Mouse (Mus musculus) heart, embryonic 10.5 days (tissue): ENCODE data around the gene Zbtb18. TPM values are rescaled to one million over a fixed set of nuclear protein-coding genes. Genes with fewer than 3 reads are reported as not detected.
A peak's percentile ranks its signal among the peaks of the same experiment; 100 is the strongest.
"Not testable (repeated sequence)": the region's sequence is repeated elsewhere in the genome, so short reads cannot be mapped to it uniquely, and the experiment has no call there.

Experiments used
- DNase-seq: peaks from one replicate; pipeline ENCODE4 v3.0.0-alpha.2; 2017; ENCODE audit warnings: low spot score
- H3K27ac ChIP-seq: fragments of 300-500 bp; sonication (generic); 2 replicates; pipeline ENCODE4 v1.5.1; 2016; ENCODE audit warnings: mild to moderate bottlenecking
- H3K27me3 ChIP-seq: fragments of 300-500 bp; sonication (generic); 2 replicates; pipeline ENCODE4 v1.6.1; 2016; ENCODE audit warnings: mild to moderate bottlenecking; ENCODE audit not compliant: poor library complexity, insufficient read depth, severe bottlenecking
- H3K36me3 ChIP-seq: fragments of 300-500 bp; sonication (generic); 2 replicates; pipeline ENCODE4 v1.6.1; 2016; ENCODE audit warnings: mild to moderate bottlenecking, moderate library complexity
- H3K4me1 ChIP-seq: fragments of 300-500 bp; sonication (generic); 2 replicates; pipeline ENCODE4 v1.6.1; 2016; ENCODE audit warnings: mild to moderate bottlenecking
- H3K4me3 ChIP-seq: fragments of 300-500 bp; sonication (generic); 2 replicates; pipeline ENCODE4 v1.5.1; 2016; ENCODE audit warnings: mild to moderate bottlenecking, moderate library complexity
- H3K9me3 ChIP-seq: fragments of 300-500 bp; sonication (generic); 2 replicates; pipeline ENCODE4 v1.6.1; 2016; ENCODE audit warnings: mild to moderate bottlenecking, moderate library complexity
- WGBS: fragments of 180-500 bp; shearing (Covaris S2); methylation state at CpG from one replicate; pipeline ENCODE4 v1.1.7; 2016; 5-methylcytosine and 5-hydroxymethylcytosine counted together
- polyA plus RNA-seq: library from polyadenylated mRNA; unstranded; fragments of >200 nt; fragmentation: Nextera tagmentation; extraction: Ambion mirVana; gene quantifications from 2 replicates; pipeline ENCODE4 v1.2.1, GENCODE M21; 2016

Zbtb18 gene
- polyA plus RNA-seq, 1 experiment from 2014 or later: 1.6 TPM

DNA sequence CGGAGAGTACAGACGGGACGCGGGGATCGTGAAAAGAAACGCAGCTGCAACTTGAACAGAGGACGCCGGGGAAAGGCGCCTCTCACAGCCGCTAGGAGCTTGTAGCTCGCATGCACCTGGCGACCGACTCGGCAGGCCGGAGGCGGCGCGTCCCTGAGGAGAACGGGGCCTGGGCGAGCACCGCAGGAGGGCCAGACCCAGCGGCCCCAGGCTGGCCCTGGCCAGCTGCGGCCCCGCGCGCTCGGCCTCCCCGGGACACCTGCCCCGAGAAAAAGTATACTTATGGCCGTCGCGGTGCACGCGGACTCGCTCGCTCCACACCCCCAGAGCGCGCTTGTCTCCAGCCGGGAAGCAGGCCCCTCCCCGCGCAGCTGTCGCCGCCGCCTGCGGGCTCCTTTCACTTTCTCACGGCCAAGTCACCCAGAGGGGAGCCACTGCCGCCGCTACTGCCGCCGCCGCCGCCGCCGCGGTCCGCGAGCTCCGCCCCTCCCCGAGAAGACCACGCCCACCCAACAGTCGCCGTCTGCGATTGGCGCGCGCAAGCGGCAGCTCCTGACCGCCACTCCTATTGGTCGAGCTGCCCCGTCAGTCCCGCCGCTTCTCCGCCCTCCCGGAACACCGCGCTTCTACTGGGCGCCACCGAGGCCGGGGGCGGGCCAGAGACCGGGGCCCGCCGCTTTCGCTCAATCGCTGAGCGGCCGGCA, 507 bp upstream of the Zbtb18 start:
- H3K36me3 ChIP-seq: no peaks in the 10 kb centered on the region
- H3K27ac ChIP-seq: peak overlapping the region; percentile 95
- H3K9me3 ChIP-seq: no peaks in the 10 kb centered on the region
- peak; percentile 99 for DNase-seq
- H3K27me3 ChIP-seq: no peaks in the 10 kb centered on the region
- WGBS: under 1% methylated on average over 78 of the region's 87 CpGs
- peak overlapping the region; percentile 84 for H3K4me3 ChIP-seq
- peaks cover 27% of the 10 kb centered on the region for H3K4me1 ChIP-seq

DNA sequence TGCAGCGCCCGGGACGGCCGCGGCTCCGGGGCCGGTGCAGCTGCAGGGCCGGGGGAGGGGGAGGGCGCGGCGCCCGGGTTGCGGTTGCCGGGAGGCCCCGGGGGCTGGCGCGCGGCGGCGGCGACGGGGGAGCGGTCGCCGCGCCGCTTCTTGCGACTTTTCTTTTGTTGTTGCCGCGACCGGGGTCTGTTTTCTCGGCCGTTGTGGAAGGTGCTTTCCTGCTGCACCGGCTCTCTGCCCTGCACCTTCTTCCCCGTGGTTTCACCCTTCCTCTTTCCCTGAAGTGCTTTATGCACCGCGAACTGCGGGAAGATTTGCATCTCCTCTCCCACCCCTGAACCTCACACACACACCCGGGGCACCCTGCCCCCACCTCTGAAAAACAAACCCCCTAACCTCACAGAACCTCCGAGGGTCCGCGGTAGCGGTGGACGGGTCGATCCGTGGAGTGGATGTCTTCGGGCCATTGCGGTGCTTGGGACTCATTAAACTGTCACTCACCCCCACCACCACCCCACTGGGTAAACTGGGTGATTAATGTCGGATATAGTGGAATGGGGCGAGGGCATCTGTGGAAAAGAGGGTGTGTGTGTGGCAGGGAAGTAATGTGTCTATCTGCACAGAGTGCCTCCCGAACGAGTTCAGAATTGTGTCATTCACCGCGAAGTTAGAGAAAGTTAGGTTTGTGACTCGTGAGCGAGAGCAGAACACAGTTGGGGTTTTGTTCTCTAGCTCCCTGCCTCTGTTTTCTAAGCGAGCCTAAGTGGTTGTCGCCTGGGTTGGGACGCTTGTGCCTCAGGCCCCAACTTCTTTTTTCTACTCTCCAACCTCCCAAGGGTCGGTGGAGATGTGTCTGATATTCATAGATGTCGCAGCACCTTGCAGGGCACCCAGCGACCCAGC, 921 bp downstream of the Zbtb18 start:
- peak overlapping the region; percentile 84 for H3K4me3 ChIP-seq
- DNase-seq: no peak
- H3K9me3 ChIP-seq: no peaks in the 10 kb centered on the region
- under 1% methylated on average over 54 of the region's 62 CpGs for WGBS
- H3K4me1 ChIP-seq: peaks cover 38% of the 10 kb centered on the region
- no peaks in the 10 kb centered on the region for H3K27me3 ChIP-seq
- H3K27ac ChIP-seq: peak overlapping the region; percentile 95
- H3K36me3 ChIP-seq: peaks cover 12% of the 10 kb centered on the region

DNA sequence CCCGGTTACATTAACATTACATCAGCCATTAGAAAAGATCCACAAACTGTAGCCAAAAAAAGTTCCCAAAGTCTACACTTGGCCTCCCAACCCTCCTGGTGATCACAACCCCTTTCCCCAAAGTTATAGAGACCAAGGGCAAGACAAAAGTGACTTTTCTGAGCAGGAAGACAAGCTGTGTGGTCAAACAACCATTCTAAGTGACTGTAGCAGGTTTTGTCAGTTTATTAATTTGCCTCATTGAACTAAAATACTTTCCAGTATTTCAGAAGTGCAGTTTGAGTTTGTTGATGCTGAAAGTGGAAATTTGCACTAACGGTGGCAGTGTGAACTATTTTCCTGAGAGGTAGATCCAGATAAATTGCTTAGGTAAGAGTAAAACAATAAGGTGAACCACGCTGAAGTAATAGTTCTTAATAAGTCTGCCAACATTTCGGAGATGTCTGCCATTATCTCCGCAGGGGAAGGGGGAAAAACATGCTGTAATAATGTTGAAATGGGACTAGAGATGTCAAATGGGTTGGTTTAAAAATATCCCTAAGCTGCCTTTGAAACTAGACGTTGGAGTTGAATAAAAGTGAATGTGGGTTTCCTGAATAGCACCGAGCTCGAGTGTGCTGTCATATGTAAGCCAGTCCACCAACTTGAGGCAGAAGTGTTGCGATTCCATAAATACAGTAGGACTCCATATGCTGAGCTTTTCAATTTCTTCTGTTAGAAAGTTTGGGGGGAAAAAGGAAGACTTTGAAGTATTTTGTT, 1.8 kb downstream of the Zbtb18 start:
- Histone ChIP-seq H3K9me3 (no peaks in the 10 kb centered on the region), H3K4me3 (peak overlapping the region; percentile 84), H3K27me3 (no peaks in the 10 kb centered on the region), H3K4me1 (peaks cover 40% of the 10 kb centered on the region), H3K36me3 (peaks cover 18% of the 10 kb centered on the region), H3K27ac (peak overlapping the region; percentile 95)
- no peak for DNase-seq
- WGBS: 41% methylated on average over 9 of the region's 9 CpGs

DNA sequence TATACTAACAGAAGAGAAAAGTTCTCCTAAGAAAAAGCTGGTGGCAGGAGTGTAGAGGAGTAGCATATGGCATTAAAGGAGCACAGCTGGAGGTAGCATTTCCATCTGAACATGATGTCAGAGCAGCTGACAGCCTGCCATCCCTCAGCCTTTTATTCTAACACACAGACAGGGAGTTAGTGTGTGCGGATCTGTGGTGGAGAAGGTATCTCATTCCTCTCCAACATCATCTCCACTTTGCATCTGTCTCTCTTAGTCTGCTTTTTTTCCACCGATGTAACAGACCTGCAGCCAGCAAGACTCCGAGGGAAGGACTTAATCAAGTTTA, 2.3 kb downstream of the Zbtb18 start:
- Histone ChIP-seq H3K27ac (no peak overlapping the region), H3K36me3 (peaks cover 20% of the 10 kb centered on the region), H3K4me3 (no peak overlapping the region), H3K4me1 (peaks cover 40% of the 10 kb centered on the region), H3K9me3 (no peaks in the 10 kb centered on the region), H3K27me3 (no peaks in the 10 kb centered on the region)
- no peak for DNase-seq
- 22% methylated on average over 3 of the region's 3 CpGs for WGBS

DNA sequence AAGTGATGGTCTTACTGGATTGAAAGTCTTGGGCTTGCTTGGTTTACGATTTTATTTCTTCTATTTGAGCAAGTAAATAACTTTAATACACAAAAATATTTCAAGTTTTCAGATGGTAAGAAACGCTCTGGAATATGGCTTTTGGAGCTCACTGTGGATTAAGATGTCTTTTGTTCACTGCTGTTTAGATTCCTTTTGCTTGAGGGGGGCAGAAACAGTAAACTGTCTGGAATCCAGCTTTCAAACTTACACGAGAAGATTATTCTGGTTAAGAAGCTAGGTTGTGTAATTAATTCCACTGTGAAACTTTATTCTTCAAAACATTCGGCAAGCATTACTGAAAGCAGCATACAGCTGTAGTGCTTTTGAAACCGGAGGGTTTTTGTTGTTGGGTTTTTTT, 2.8 kb downstream of the Zbtb18 start:
- Histone ChIP-seq H3K27ac (no peak overlapping the region), H3K9me3 (no peaks in the 10 kb centered on the region), H3K36me3 (peaks cover 20% of the 10 kb centered on the region), H3K27me3 (no peaks in the 10 kb centered on the region), H3K4me3 (no peak overlapping the region), H3K4me1 (peaks cover 40% of the 10 kb centered on the region)
- 64% methylated on average over 5 of the region's 5 CpGs for WGBS
- no peak for DNase-seq

DNA sequence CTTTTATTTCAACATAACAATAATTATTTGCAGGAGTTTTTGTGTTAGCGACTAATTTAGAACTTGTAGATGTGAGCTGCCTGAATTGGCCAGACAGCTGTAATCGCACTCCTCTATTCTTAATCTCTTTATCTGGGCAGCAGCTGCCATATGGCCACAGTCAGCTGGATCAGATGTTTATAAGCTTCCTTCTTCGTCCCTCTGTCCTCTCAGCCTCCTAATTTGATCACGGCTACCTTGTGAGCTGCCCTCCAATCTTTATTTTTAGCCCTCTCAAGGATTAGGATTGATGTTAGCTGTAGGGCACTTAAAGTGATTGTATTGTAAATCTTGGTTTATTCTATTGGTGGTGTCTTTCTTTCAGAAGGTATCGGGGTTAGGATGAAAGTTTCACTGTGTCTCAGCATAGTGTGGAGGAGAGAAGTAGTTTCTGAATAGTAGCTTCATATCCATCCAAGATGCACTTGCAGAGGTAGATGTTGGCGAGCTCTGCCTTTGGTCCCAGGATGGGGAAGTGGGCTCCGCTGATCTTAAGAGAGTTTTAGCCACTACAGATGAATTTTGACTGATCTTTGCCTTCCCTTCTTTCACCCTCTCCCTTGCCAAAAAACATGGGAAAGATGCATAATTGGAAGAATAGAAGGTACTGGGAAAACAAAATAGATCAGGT, 3.4 kb downstream of the Zbtb18 start:
- H3K4me1 ChIP-seq: peaks cover 40% of the 10 kb centered on the region
- H3K27ac ChIP-seq: no peak overlapping the region
- no peak overlapping the region for H3K4me3 ChIP-seq
- peaks cover 20% of the 10 kb centered on the region for H3K36me3 ChIP-seq
- H3K27me3 ChIP-seq: no peaks in the 10 kb centered on the region
- WGBS: 41% methylated on average over 7 of the region's 7 CpGs
- H3K9me3 ChIP-seq: no peaks in the 10 kb centered on the region
- no peak for DNase-seq

DNA sequence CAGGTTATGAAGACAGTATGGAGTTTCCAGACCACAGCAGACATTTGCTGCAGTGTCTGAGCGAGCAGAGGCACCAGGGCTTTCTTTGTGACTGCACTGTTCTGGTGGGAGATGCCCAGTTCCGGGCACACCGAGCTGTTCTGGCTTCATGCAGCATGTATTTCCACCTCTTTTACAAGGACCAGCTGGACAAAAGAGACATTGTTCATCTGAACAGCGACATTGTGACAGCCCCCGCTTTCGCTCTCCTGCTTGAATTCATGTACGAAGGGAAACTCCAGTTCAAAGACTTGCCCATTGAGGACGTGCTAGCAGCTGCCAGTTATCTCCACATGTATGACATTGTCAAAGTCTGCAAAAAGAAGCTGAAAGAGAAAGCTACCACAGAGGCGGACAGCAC, 4.9 kb downstream of the Zbtb18 start:
- no peaks in the 10 kb centered on the region for H3K9me3 ChIP-seq
- H3K27me3 ChIP-seq: no peaks in the 10 kb centered on the region
- H3K27ac ChIP-seq: no peak overlapping the region
- no peak for DNase-seq
- H3K36me3 ChIP-seq: peaks cover 20% of the 10 kb centered on the region
- no peak overlapping the region for H3K4me3 ChIP-seq
- H3K4me1 ChIP-seq: peaks cover 40% of the 10 kb centered on the region
- WGBS: 63% methylated on average over 9 of the region's 9 CpGs

DNA sequence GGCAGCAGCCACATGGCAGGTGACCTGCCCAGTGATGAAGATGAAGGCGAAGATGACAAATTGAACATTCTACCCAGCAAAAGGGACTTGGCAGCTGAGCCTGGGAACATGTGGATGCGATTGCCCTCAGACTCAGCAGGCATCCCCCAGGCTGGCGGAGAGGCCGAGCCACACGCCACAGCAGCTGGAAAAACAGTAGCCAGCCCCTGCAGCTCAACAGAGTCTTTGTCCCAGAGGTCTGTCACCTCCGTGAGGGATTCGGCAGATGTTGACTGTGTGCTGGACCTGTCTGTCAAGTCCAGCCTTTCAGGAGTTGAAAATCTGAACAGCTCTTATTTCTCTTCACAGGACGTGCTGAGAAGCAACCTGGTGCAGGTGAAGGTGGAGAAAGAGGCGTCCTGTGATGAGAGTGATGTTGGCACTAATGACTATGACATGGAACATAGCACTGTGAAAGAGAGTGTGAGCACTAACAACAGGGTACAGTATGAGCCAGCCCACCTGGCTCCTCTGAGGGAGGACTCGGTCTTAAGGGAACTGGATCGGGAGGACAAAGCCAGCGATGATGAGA, 5.5 kb downstream of the Zbtb18 start:
- Histone ChIP-seq H3K36me3 (peaks cover 20% of the 10 kb centered on the region), H3K4me3 (no peak overlapping the region), H3K27ac (no peak overlapping the region), H3K27me3 (no peaks in the 10 kb centered on the region), H3K4me1 (peaks cover 40% of the 10 kb centered on the region), H3K9me3 (no peaks in the 10 kb centered on the region)
- DNase-seq: no peak
- WGBS: 64% methylated on average over 12 of the region's 12 CpGs

DNA sequence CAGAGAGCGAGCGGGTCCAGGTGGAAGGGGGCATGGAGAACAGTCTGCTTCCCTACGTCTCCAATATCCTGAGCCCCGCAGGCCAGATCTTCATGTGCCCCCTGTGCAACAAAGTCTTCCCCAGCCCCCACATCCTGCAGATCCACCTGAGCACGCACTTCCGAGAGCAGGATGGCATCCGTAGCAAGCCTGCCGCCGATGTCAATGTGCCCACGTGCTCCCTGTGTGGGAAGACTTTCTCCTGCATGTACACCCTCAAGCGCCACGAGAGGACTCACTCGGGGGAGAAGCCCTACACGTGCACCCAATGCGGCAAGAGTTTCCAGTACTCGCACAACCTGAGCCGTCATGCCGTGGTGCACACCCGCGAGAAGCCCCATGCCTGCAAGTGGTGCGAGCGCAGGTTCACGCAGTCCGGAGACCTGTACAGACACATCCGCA, 6.0 kb downstream of the Zbtb18 start:
- H3K27ac ChIP-seq: no peak overlapping the region
- 95% methylated on average over 25 of the region's 25 CpGs for WGBS
- no peak for DNase-seq

DNA sequence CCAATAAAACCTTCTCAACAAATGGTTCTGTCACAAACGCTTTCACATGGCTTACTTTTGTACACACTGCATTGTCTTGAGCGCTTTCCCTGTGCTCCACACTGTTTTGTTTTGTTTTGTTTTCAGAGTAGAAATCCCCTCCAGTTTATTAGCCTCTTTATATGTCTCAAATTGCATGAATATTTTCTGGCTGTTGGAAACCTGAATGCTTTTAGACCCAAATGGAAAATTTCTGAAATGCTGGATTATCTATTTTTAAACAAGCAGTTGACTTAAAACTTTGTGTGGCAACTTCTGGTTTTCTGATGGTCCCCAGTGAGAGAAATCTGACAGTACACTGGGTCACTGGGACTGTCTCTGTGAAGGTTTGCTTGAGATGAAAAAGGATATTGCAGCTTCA, 6.8 kb downstream of the Zbtb18 start:
- H3K9me3 ChIP-seq: no peaks in the 10 kb centered on the region
- H3K36me3 ChIP-seq: peaks cover 20% of the 10 kb centered on the region
- H3K27ac ChIP-seq: no peak overlapping the region
- DNase-seq: no peak
- H3K27me3 ChIP-seq: no peaks in the 10 kb centered on the region
- no peak overlapping the region for H3K4me3 ChIP-seq
- peaks cover 31% of the 10 kb centered on the region for H3K4me1 ChIP-seq
- WGBS: 83% methylated on average over 2 of the region's 2 CpGs

More for the DNA sequence above, 6.0 kb downstream of the Zbtb18 start:
- Histone ChIP-seq H3K4me3 (no peak overlapping the region), H3K27me3 (no peaks in the 10 kb centered on the region), H3K4me1 (peaks cover 38% of the 10 kb centered on the region), H3K9me3 (no peaks in the 10 kb centered on the region), H3K36me3 (peaks cover 20% of the 10 kb centered on the region)

DNA sequence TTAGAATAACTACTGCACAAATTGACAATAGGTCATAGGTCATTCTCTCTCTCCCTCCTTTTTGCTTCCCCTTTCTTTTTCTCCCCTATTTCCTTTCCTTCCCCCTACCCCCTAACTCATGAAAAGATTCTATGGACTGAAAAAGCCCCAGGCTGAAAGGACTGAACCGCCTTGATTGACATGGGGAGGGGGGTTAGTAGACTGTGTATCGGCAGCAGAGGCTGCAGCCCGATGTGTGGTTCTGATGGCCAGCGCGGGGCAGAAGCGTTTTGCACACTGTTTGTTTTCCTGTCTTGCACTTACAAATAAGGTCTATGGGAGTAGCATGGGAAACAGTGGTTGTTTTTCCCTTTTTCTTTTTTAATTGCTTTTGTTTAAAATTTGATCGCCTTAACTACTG, 7.7 kb downstream of the Zbtb18 start:
- not testable (repeated sequence) for H3K9me3 ChIP-seq, H3K27ac ChIP-seq, H3K4me3 ChIP-seq, H3K27me3 ChIP-seq, DNase-seq
- H3K4me1 ChIP-seq: peaks cover 23% of the 10 kb centered on the region
- H3K36me3 ChIP-seq: peaks cover 20% of the 10 kb centered on the region
- WGBS: 72% methylated on average over 7 of the region's 7 CpGs

DNA sequence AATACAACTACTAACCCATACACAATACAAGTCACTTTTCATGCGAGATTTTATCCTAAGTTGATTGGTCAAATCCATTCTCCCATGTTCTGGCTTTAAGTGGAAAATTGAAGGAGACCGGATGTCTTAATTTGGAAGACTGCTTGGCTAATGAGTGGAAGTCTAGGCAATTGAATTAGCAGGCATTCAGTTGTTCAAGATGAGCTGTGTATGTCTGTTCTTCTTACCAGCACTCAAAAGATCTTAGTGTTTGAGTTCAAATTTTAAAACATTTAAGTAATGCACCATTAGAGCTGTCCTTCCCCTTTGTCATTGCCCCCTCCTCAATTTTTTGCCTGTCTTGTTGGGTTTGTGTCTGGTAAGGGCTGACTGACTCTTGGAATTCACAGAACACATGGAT, 8.9 kb downstream of the Zbtb18 start:
- H3K4me1 ChIP-seq: peaks cover 13% of the 10 kb centered on the region; the same call in 1 of the 2 replicates
- no peak overlapping the region for H3K4me3 ChIP-seq
- H3K27ac ChIP-seq: no peak overlapping the region
- H3K36me3 ChIP-seq: peaks cover 20% of the 10 kb centered on the region
- no peaks in the 10 kb centered on the region for H3K27me3 ChIP-seq
- 86% methylated on average over 2 of the region's 2 CpGs for WGBS
- no peak for DNase-seq
- no peaks in the 10 kb centered on the region for H3K9me3 ChIP-seq
